Mouse (Mus musculus) left cerebral cortex, postnatal 10 days (tissue): ENCODE measurements around the gene Olfr518. TPM values are rescaled to one million over a fixed set of nuclear protein-coding genes. Genes with fewer than 3 reads are reported as not detected.

Experiments
- DNase-seq, 2 experiments: peaks; one replicate each; pipeline ENCODE4 v3.0.0; 2021 to 2022; ENCODE audit warnings: low spot score in 2 of 2, mixed read lengths in 1 of 2; ENCODE audit errors: extremely low spot score in 1 of 2
- intact Hi-C: fragments of 180-260 bp; cut with DNase I; formaldehyde crosslinking; loops from one replicate; pipeline ENCODE4 v1.15.1; 2025
- total RNA-seq, 2 experiments: library from RNA; stranded (reverse); gene quantifications; 2 replicates each; pipeline ENCODE4 v1.2.3; 2021

Gene Olfr518
- not detected for total RNA-seq

DNA sequence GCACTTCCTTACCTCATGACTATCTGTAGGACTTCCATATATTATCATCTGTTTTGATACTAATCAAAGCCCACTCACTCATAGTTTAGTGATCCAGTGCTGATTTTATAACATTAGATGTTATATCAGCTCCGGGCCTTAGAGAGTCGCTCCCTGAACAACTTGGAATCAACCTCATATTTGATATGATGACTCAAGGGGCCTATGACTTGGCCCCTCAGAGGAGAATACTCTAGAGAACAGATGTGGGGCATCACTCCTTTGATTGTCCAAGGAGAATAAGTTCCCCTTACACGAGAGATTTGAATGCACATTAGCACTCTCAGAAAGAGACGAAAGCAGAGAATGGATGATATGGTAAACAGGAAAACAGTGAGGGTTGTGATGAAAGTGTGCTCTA is at the start of gene Olfr518:
Gene Olfr518 (minus strand): TSS at position 101 of the 400 bp plus-strand sequence.
- no peak for DNase-seq
- intact Hi-C loops = no loop called here

DNA sequence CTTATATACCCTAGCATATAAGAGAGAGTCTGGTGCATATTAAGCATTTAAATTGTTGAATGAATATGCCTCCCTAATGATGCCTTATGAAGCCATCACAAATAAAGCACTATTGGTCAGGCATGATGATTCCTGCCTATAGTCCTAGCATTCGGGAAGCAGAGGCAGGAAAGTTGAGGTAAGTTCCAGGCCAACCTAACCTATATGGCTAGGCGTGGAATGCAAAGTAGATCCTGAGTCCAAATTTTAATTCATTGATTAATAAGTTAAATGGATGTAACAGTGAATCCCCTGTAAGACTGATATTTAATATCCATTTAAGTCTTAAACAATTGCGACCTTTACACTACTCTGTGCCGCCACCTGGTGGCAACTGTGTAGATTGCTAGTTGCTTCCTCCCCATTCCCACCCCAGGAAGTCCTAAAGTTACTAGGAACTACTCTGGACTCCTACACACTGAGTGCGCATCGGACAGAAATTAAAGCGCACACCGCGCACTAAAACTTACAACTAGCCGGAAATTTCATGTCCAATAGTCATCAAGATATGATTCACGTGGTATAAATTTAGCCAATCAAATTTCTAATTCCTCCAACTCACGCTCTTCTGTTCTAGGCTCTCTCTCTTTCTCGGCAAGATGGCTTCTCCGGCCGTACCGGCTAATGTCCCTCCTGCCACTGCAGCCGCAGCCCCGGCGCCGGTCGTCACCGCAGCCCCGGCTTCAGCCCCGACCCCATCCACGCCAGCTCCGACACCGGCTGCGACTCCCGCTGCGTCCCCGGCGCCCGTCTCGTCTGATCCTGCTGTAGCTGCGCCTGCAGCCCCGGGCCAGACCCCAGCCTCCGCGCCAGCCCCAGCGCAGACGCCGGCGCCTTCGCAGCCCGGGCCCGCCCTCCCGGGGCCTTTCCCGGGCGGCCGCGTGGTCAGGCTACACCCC is 49.3 kb upstream of the Olfr518 start, which contains the start of gene Eif3f:
Gene Eif3f (plus strand): TSS at position 624 of the 938 bp plus-strand sequence.
- DNase-seq = peak; percentile 92 to 96
- intact Hi-C loops = loop anchor here (2.0 to 10.0 kb wide), 3 partner anchors 119 to 1187 kb away; no protein-coding TSS in a partner anchor

DNA sequence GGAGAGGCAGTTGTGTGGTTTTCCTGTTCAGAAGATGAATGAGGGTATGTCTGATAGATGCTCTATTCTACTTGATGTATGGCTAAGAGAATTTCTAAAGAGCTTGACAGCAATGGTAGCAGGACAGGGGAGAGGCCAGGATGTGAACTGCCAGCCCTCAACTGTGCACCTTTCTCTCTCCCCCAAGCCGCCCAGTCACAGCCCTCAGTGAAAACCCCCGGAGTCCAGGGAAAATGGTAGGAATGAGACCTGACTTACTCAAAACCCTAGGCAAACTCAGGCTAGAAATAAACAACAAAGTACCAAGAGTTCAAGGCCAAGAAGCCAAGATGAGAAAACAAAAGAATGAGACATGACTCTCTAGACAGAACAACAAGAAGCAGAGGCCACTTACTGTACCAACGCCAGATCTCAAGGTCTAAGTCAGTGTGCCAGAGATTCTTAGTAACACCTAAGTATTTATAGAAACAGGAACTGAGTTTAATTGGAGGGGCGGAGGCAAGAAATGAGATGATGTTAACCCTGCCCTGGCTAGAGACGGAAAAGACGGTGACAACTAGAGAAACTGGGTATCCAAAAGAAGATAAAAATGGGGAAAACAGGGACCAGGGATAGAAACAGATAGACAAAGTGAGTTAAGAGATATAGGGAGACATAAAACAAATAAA is 45.1 kb upstream of the Olfr518 start, which contains the start of gene Nlrp10:
Gene Nlrp10 (minus strand): TSS at position 453 of the 668 bp plus-strand sequence.
- intact Hi-C loops = loop anchor here (5.0 to 10.0 kb wide), 2 partner anchors 1065 to 1183 kb away; no protein-coding TSS in a partner anchor
- no peak for DNase-seq

DNA sequence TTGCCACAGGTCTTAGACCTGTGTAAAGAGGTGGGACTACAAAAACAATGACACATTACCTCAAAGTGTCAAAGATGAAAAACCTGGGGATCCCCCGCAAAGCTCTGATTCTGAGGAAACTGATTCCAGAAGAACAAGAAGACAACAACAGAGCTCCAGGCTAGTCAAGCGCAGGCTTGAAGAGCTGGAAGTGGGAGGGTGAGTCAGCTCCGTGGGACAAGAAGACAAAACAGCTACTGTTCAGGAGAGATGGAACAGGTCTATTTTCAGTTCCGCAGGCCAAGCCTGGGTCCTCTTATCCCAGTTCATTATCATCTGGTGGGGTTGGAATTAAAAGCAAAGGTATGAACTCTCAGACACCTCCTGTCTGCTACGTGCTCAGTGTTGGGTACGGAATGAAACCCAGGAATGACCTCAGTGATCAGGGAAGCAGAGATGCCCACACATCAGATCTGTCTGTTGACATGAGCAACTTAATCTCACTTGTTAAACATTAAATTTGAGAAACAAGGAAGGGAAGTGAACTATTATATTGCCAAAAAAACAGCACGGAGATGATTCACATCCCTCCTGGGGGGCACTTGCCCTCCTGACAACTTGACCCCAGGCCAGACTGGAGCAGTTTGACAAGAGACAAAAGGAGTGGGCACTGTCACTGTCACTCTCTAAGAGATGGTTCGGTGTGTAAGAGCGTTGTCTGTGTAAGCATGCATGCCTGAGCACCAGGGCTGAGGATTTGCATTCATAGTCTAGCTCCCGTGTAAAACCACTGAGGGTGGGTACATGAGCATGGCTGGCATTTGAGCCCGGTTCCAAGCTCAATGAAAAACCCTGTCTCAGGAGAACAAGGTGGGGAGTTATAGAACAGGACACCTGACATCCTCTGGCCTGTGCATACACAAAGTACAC is 43.7 kb upstream of the Olfr518 start:
- DNase-seq = no peak
- intact Hi-C loops = no loop called here

DNA sequence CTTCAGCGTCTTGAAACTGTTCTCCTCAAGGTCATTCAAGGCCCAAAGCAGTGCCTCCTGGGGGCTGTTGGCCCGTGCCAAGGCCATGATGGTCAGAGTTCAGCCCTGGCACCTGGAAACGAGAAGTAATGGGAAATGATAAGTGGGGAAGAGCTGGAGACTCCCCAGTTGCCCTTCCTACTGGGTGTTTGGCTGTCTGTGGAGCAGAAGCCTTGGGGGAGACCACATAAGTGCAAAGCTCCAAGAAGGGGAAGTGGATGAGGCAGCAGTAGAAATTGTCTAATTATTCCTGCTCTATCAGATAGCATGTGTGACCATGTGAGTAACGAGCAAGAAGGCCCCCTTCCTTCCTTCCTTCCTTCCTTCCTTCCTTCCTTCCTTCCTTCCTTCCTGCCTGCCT is 42.2 kb upstream of the Olfr518 start:
- no peak for DNase-seq
- intact Hi-C loops = no loop called here

DNA sequence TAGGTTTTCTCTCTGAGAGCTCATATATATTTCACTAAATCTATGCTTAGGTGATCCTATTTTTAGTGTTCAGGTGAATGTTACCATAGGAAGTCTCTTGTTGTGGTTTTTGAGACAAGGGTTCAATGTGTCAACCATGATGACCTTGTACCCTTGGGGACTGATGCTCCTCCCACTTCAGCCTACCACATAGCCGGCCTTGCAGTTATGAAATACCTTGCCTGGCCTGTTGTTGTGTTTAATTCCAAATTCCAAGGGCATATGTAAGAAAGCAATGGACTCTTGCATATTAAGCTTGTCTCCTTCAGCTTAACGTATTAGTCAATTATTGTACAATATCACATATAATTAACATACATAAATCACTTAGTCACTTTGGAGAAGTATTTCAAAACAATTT is 19.2 kb upstream of the Olfr518 start:
- DNase-seq = no peak

DNA sequence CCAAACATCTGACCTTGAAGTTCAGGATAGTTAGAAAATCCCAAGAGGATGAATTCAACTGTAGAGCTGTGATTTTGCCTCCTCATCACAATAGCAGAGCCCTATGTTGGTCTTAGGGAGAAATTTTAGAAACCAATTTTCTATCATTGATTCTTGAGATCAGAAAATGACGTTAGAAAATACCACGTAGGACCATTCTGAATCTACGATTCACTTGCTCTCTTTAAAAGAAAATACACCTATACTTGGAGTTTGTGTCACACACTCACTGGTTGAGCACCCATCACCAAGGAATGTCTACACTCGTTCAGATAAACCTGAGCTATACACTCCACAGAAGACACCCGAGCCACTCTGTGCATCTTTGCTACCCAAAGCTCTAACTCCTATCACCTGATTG is 9.5 kb upstream of the Olfr518 start, which contains the start of gene Olfr519:
Gene Olfr519 (minus strand): TSS at position 101 of the 400 bp plus-strand sequence.
- intact Hi-C loops = no loop called here
- DNase-seq = no peak

More for the DNA sequence above, 19.2 kb upstream of the Olfr518 start:
- intact Hi-C loops = no loop called here

DNA sequence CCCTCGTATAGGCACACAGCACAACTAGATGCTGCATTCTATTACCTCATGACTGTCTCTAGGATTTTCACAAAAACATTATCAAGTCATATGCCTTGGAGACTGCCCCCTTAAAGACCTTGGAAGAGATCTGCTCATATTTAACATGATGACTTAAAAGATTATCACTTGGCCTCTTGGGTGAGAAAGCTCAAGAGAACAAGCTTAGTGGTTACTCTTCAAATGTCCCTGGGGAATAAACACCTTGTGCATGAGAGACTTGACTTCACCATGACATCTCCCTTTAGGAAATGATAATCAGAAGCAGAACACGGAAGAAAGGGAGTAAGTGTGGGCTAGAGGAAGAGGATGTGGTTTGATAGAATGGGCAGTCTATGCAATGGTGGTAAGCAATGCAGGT is 12.5 kb downstream of the Olfr518 start, which contains the start of gene Olfr517:
Gene Olfr517 (minus strand): TSS at position 101 of the 400 bp plus-strand sequence.
- intact Hi-C loops = no loop called here

DNA sequence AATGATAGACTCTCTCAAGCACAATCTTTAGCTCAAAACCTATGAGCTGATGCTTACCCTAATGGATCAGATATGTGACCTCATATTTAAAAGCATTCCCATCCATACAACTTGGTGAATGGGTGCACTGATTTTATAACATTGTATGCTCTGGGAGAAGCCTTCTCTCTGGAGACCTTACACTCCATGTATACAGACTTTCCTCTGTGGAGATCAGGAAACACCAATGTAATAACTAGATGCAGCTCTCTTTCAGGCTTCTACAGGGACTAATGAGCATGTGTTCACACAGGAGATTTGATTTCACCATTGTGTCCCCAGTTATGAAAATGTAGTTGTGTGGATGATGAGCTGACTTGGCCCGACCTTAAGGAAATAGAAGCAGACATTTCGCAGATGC is 34.4 kb downstream of the Olfr518 start, which contains the start of gene Olfr516:
Gene Olfr516 (minus strand): TSS at position 101 of the 400 bp plus-strand sequence.
- no peak for DNase-seq
- intact Hi-C loops = no loop called here

More for the DNA sequence above, 12.5 kb downstream of the Olfr518 start, which contains the start of gene Olfr517:
- no peak for DNase-seq

Other genes starting within 250 kb of the Olfr518 start
- gene Olfr509, start 233.1 kb downstream of the Olfr518 start, total RNA-seq = not detected
- not detected for gene Olfr510, start 218.6 kb downstream of the Olfr518 start, total RNA-seq
- gene Olfr512, start 171.7 kb downstream of the Olfr518 start, total RNA-seq = not detected
- gene Olfr513, start 134.0 kb downstream of the Olfr518 start, total RNA-seq = not detected
- gene Olfr514, start 59.0 kb downstream of the Olfr518 start, total RNA-seq = not detected
- not detected for gene Olfr516, start 34.5 kb downstream of the Olfr518 start, total RNA-seq
- gene Olfr517, start 12.6 kb downstream of the Olfr518 start, total RNA-seq = not detected
- gene Olfr519, start 9.4 kb upstream of the Olfr518 start, total RNA-seq = not detected
- under 1 TPM; 0.45 to 0.49 TPM for gene Nlrp10, start 45.2 kb upstream of the Olfr518 start, total RNA-seq
- 100 to 1,000 TPM; 116 to 122 TPM for gene Eif3f, start 49.4 kb upstream of the Olfr518 start, total RNA-seq
- 100 to 1,000 TPM; 161 to 169 TPM for gene Tub, start 65.3 kb upstream of the Olfr518 start, total RNA-seq
- gene Ric3, start 198.3 kb upstream of the Olfr518 start, total RNA-seq = 10 to 100 TPM; 50.0 to 53.7 TPM